Mouse (Mus musculus) hindbrain, embryonic 15.5 days (tissue): ENCODE measurements around the gene Rgs10. TPM values are rescaled to one million over a fixed set of nuclear protein-coding genes. Genes with fewer than 3 reads are reported as not detected.
A peak's percentile ranks its signal among the peaks of the same experiment; 100 is the strongest.

Experiments
- ATAC-seq: fragments of 200-750 bp; cut with Nextera tagmentation; 2 replicates; pipeline ENCODE4 v1.8.0; 2017; ENCODE audit warnings: low read depth, moderate number of reproducible peaks, moderate TSS enrichment; ENCODE audit not compliant: low FRiP score
- H3K27ac ChIP-seq: fragments of 300-500 bp; sonication (generic); replicated peaks from 2 replicates; pipeline ENCODE4 v1.5.1; 2015; ENCODE audit warnings: mild to moderate bottlenecking, inconsistent platforms
- H3K27me3 ChIP-seq: fragments of 300-500 bp; sonication (generic); 2 replicates; pipeline ENCODE4 v1.6.1; 2015; ENCODE audit warnings: control low read depth, inconsistent platforms
- H3K36me3 ChIP-seq: fragments of 300-500 bp; sonication (generic); 2 replicates; pipeline ENCODE4 v1.6.1; 2015; ENCODE audit warnings: control low read depth, inconsistent platforms
- H3K4me1 ChIP-seq: fragments of 300-500 bp; sonication (generic); replicated peaks from 2 replicates; pipeline ENCODE4 v1.6.1; 2015; ENCODE audit warnings: control low read depth, inconsistent platforms
- H3K4me2 ChIP-seq: fragments of 300-500 bp; sonication (generic); 2 replicates; pipeline ENCODE4 v1.6.1; 2015; ENCODE audit warnings: moderate library complexity, mild to moderate bottlenecking, inconsistent platforms
- H3K4me3 ChIP-seq: fragments of 300-500 bp; sonication (generic); 2 replicates; pipeline ENCODE4 v1.5.1; 2015; ENCODE audit warnings: mild to moderate bottlenecking, inconsistent platforms
- H3K9ac ChIP-seq: fragments of 300-500 bp; sonication (generic); 2 replicates; pipeline ENCODE4 v1.6.1; 2015; ENCODE audit warnings: inconsistent platforms
- H3K9me3 ChIP-seq: fragments of 300-500 bp; sonication (generic); 2 replicates; pipeline ENCODE4 v1.6.1; 2016; ENCODE audit warnings: control low read depth, inconsistent platforms
- WGBS: fragments of 180-500 bp; shearing (Covaris S2); methylation state at CpG from one replicate; pipeline ENCODE4 v1.1.7; 2015; 5-methylcytosine and 5-hydroxymethylcytosine counted together
- polyA plus RNA-seq: library from polyadenylated mRNA; unstranded; fragments of >200 nt; fragmentation: Nextera tagmentation; extraction: Ambion mirVana; gene quantifications from 2 replicates; pipeline ENCODE4 v1.2.1, GENCODE M21; 2015

Rgs10 gene
- polyA plus RNA-seq, 1 experiment from 2014 or later = 59.3 TPM

- H3K9me3 ChIP-seq = no peaks in the 10 kb centered on the region
- 84% methylated on average over 7 of the region's 7 CpGs for WGBS
- H3K4me3 ChIP-seq = no peak overlapping the region
- no peaks in the 10 kb centered on the region for H3K27me3 ChIP-seq
- no peak overlapping the region for H3K4me2 ChIP-seq
- H3K4me1 ChIP-seq = no peaks in the 10 kb centered on the region
- ATAC-seq = no peak
- H3K27ac ChIP-seq = no peak overlapping the region
- no peak overlapping the region for H3K9ac ChIP-seq
- no peaks in the 10 kb centered on the region for H3K36me3 ChIP-seq
These were observed 35.3 kb downstream of the Rgs10 start for GRCm38 (mm10) chr7:128383189-128383725.

- H3K9me3 ChIP-seq = no peaks in the 10 kb centered on the region
- no peak for ATAC-seq
- no peak overlapping the region for H3K4me2 ChIP-seq
- no peak overlapping the region for H3K27ac ChIP-seq
- no peaks in the 10 kb centered on the region for H3K27me3 ChIP-seq
- H3K36me3 ChIP-seq = no peaks in the 10 kb centered on the region
- no peak overlapping the region for H3K4me3 ChIP-seq
- WGBS = 93% methylated on average over 6 of the region's 6 CpGs
- H3K4me1 ChIP-seq = no peaks in the 10 kb centered on the region
- no peak overlapping the region for H3K9ac ChIP-seq
These were observed 36.1 kb downstream of the Rgs10 start for GRCm38 (mm10) chr7:128382527-128382860.

GRCm38 (mm10) chr7:128381811-128382526 lies 36.6 kb downstream of the Rgs10 start:
- H3K36me3 ChIP-seq = no peaks in the 10 kb centered on the region
- 91% methylated on average over 14 of the region's 14 CpGs for WGBS
- no peak overlapping the region for H3K4me2 ChIP-seq
- H3K27ac ChIP-seq = no peak overlapping the region
- no peaks in the 10 kb centered on the region for H3K9me3 ChIP-seq
- no peak overlapping the region for H3K9ac ChIP-seq
- no peaks in the 10 kb centered on the region for H3K27me3 ChIP-seq
- no peak for ATAC-seq
- no peaks in the 10 kb centered on the region for H3K4me1 ChIP-seq
- H3K4me3 ChIP-seq = no peak overlapping the region

GRCm38 (mm10) chr7:128381001-128381400 lies 37.6 kb downstream of the Rgs10 start:
- H3K9ac ChIP-seq = no peak overlapping the region
- no peak overlapping the region for H3K4me2 ChIP-seq
- H3K36me3 ChIP-seq = no peaks in the 10 kb centered on the region
- H3K27me3 ChIP-seq = no peaks in the 10 kb centered on the region
- 86% methylated on average over 2 of the region's 2 CpGs for WGBS
- no peaks in the 10 kb centered on the region for H3K4me1 ChIP-seq
- H3K9me3 ChIP-seq = no peaks in the 10 kb centered on the region
- H3K4me3 ChIP-seq = no peak overlapping the region
- H3K27ac ChIP-seq = no peak overlapping the region
- no peak for ATAC-seq

DNA sequence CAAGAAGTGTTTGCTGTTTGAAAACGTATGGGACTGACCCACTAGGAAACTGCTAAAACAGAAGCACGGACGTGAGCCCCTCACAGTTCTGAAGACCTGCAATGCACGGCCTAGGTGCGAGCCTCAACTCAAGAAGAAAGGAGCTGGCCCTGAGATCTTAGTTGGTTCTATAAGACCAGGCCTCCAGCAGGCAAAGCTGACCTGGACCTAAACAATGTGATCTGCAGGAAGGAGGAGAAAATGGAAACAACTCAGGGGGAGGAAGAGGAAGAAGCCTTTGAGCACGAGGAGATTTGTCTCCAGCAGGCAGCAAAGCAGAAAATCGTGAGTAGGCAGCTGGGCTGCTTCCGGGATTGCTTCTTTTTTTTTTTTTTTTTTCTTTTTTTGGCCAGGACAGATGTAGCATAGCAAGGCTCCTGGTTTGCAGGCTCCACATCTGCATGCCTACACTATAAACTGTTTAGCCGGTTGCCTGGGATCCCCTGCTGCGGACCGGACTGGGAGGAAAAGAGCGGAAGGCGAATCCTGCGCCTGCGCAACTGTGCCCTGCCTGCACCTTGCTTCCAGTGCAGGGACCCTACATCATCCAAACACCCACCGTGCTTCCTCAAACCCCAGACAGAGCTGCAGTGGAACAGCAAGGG lies 39.3 kb downstream of the Rgs10 start:
- Histone ChIP-seq H3K9ac (no peak overlapping the region), H3K27ac (0 out of 2 replicates have a peak overlapping the region, but pooled peaks have one; percentile 2), H3K4me2 (no peak overlapping the region; the same call in 1 of the 2 replicates), H3K27me3 (no peaks in the 10 kb centered on the region), H3K4me1 (no peaks in the 10 kb centered on the region), H3K36me3 (no peaks in the 10 kb centered on the region), H3K4me3 (no peak overlapping the region), H3K9me3 (no peaks in the 10 kb centered on the region)
- no peak for ATAC-seq
- 64% methylated on average over 16 of the region's 16 CpGs for WGBS

- Histone ChIP-seq H3K4me1 (no peaks in the 10 kb centered on the region), H3K36me3 (peaks cover 8% of the 10 kb centered on the region; the same call in 1 of the 2 replicates), H3K9ac (no peak overlapping the region), H3K27ac (no peak overlapping the region), H3K27me3 (no peaks in the 10 kb centered on the region), H3K4me3 (no peak overlapping the region), H3K9me3 (no peaks in the 10 kb centered on the region; the same call in 1 of the 2 replicates), H3K4me2 (no peak overlapping the region)
- ATAC-seq = no peak
- WGBS = 88% methylated on average over 11 of the region's 11 CpGs
These were observed 42.3 kb downstream of the Rgs10 start for GRCm38 (mm10) chr7:128376206-128376701.

DNA sequence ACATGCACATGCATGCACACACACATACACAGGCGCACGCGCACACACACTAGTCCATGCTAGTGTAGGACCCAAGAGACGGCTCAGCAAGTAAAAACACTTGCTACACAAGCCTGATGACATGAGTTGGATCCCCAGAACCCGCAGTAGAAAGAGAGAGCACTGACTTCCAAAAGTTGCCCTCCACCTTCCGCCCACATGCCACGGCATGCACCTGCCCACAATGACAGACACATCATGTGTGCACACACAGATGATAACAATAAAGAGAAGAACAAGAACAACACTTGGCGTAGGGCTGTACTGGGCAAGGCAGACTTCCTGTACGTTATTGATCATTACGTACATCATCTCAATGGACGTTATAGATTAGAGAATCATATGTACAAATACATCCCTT lies 44.4 kb downstream of the Rgs10 start:
- Histone ChIP-seq H3K27ac (no peak overlapping the region), H3K4me3 (no peak overlapping the region), H3K9ac (no peak overlapping the region), H3K36me3 (peaks cover 8% of the 10 kb centered on the region; the same call in 1 of the 2 replicates), H3K27me3 (no peaks in the 10 kb centered on the region), H3K9me3 (no peaks in the 10 kb centered on the region; the same call in 1 of the 2 replicates), H3K4me2 (no peak overlapping the region), H3K4me1 (no peaks in the 10 kb centered on the region)
- 94% methylated on average over 11 of the region's 11 CpGs for WGBS
- ATAC-seq = no peak

GRCm38 (mm10) chr7:128373751-128374150 lies 44.8 kb downstream of the Rgs10 start:
- Histone ChIP-seq H3K4me1 (no peaks in the 10 kb centered on the region), H3K27ac (no peak overlapping the region), H3K4me2 (no peak overlapping the region), H3K36me3 (peaks cover 8% of the 10 kb centered on the region; the same call in 1 of the 2 replicates), H3K9ac (no peak overlapping the region), H3K4me3 (no peak overlapping the region), H3K9me3 (no peaks in the 10 kb centered on the region; the same call in 1 of the 2 replicates), H3K27me3 (no peaks in the 10 kb centered on the region)
- WGBS = 90% methylated on average over 8 of the region's 8 CpGs
- no peak for ATAC-seq

- H3K4me3 ChIP-seq = no peak overlapping the region
These were observed 46.2 kb downstream of the Rgs10 start for GRCm38 (mm10) chr7:128372331-128372730.

GRCm38 (mm10) chr7:128369366-128369765 lies 49.2 kb downstream of the Rgs10 start:
- no peak for ATAC-seq
- H3K4me3 ChIP-seq = no peak overlapping the region
- peaks cover 9% of the 10 kb centered on the region; the same call in 1 of the 2 replicates for H3K4me1 ChIP-seq
- peaks cover 8% of the 10 kb centered on the region; the same call in 1 of the 2 replicates for H3K36me3 ChIP-seq
- no peak overlapping the region for H3K9ac ChIP-seq
- H3K27me3 ChIP-seq = no peaks in the 10 kb centered on the region
- 90% methylated on average over 12 of the region's 12 CpGs for WGBS
- H3K9me3 ChIP-seq = no peaks in the 10 kb centered on the region; the same call in 1 of the 2 replicates
- H3K27ac ChIP-seq = no peak overlapping the region
- H3K4me2 ChIP-seq = no peak overlapping the region

More at GRCm38 (mm10) chr7:128372331-128372730, 46.2 kb downstream of the Rgs10 start:
- Histone ChIP-seq H3K4me1 (0 out of 2 replicates have a peak, but pooled peaks cover under 1% of the 10 kb centered on the region), H3K4me2 (no peak overlapping the region), H3K27me3 (no peaks in the 10 kb centered on the region), H3K36me3 (peaks cover 8% of the 10 kb centered on the region; the same call in 1 of the 2 replicates), H3K9me3 (no peaks in the 10 kb centered on the region; the same call in 1 of the 2 replicates), H3K27ac (no peak overlapping the region), H3K9ac (no peak overlapping the region)
- WGBS = 51% methylated on average over 3 of the region's 3 CpGs
- ATAC-seq = no peak

- 93% methylated on average over 6 of the region's 6 CpGs for WGBS
- H3K9me3 ChIP-seq = no peaks in the 10 kb centered on the region; the same call in 1 of the 2 replicates
- no peak for ATAC-seq
- no peak overlapping the region for H3K4me3 ChIP-seq
- H3K4me1 ChIP-seq = peaks cover 9% of the 10 kb centered on the region; the same call in 1 of the 2 replicates
- H3K36me3 ChIP-seq = peaks cover 8% of the 10 kb centered on the region; the same call in 1 of the 2 replicates
- no peaks in the 10 kb centered on the region for H3K27me3 ChIP-seq
- no peak overlapping the region for H3K4me2 ChIP-seq
- H3K27ac ChIP-seq = no peak overlapping the region
- no peak overlapping the region for H3K9ac ChIP-seq
These were observed 49.7 kb downstream of the Rgs10 start for GRCm38 (mm10) chr7:128368828-128369227.

GRCm38 (mm10) chr7:128366654-128367053 lies 51.9 kb downstream of the Rgs10 start:
- H3K9ac ChIP-seq = no peak overlapping the region; the same call in 1 of the 2 replicates
- WGBS = 38% methylated on average over 11 of the region's 11 CpGs
- H3K27me3 ChIP-seq = no peaks in the 10 kb centered on the region
- no peaks in the 10 kb centered on the region for H3K36me3 ChIP-seq
- H3K27ac ChIP-seq = no peak overlapping the region
- H3K4me3 ChIP-seq = no peak overlapping the region
- ATAC-seq = no peak
- H3K4me2 ChIP-seq = 0 out of 2 replicates have a peak overlapping the region, but pooled peaks have one; percentile 11
- H3K4me1 ChIP-seq = peaks cover 9% of the 10 kb centered on the region; the same call in 1 of the 2 replicates
- no peaks in the 10 kb centered on the region for H3K9me3 ChIP-seq
